Mouse (Mus musculus) olfactory bulb, adult 2 months (tissue): Measurements from ENCODE around the gene Itprid2. TPM values are rescaled to one million over a fixed set of nuclear protein-coding genes. Genes with fewer than 3 reads are reported as not detected.

ENCODE experiments used
- H3K27ac ChIP-seq: fragments of 200-500 bp; 2 replicates; pipeline ENCODE4 v1.5.1; 2012; ENCODE audit warnings: low read depth, low read length; ENCODE audit not compliant: insufficient read depth
- H3K4me1 ChIP-seq: fragments of 200-500 bp; 2 replicates; pipeline ENCODE4 v1.6.1; 2012; ENCODE audit warnings: low read length; ENCODE audit not compliant: control insufficient read depth, insufficient read depth
- H3K4me3 ChIP-seq: fragments of 200-500 bp; 2 replicates; pipeline ENCODE4 v1.5.1; 2012; ENCODE audit warnings: mild to moderate bottlenecking, low read depth, low read length, moderate library complexity; ENCODE audit not compliant: insufficient read depth
- CTCF ChIP-seq: fragments of 200-500 bp; IDR thresholded peaks from 2 replicates; pipeline ENCODE4 v1.5.1; 2012; ENCODE audit warnings: low read depth, mild to moderate bottlenecking, low read length, moderate library complexity; ENCODE audit not compliant: insufficient read depth
- POLR2A ChIP-seq: fragments of 200-500 bp; IDR thresholded peaks from 2 replicates; pipeline ENCODE4 v1.6.1; 2012; ENCODE audit warnings: mild to moderate bottlenecking, low read depth, low read length, moderate library complexity; ENCODE audit not compliant: insufficient read depth
- WGBS: fragments of 180-500 bp; shearing (Covaris S2); methylation state at CpG from one replicate; pipeline ENCODE4 v1.1.7; 2018; 5-methylcytosine and 5-hydroxymethylcytosine counted together
- polyA plus RNA-seq: library from polyadenylated mRNA; stranded (reverse); fragments of >200 nt; gene quantifications from 2 replicates; pipeline ENCODE4 v1.2.4, GENCODE M21; 2012; ENCODE audit warnings: low replicate concordance; ENCODE audit not compliant: missing spikeins, insufficient read depth, insufficient read length

Gene Itprid2
- polyA plus RNA-seq, 1 experiment, result not detected

DNA sequence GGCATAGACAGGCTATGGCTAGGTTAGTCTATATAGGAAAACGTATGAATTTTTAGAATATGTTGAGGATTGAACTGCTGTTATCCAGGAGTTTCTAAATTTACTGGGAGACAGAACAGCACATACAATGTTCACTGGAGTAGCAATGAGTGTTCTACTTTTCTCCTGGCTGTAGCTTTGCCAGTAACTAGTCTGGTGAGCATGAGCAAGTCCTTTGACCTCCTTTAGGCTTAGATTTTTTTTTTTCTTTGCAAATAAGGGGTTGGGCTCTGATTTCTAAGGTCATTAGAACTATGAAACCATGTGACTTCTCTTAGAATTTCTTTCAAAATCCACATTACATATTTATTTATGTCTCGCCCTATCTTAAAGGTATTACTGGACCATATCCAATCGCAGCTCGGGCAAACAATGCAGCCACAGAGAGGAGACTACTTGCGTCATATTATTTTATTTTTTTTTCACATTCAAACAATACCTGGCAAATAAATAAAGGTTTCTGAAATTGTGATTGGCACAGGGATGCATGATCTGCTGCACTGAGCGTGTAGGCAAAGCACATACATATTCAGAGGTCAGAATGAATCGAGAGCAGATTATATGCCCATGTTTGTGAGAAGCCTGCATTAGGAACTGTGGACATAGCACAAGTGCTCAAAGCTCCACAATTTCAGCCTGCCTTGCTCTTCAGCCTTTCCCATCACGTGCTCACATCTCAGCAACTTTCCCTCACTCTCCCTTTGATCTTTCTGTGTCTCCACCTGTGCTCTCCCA lies 26.7 kb upstream of the Itprid2 start:
- Histone ChIP-seq H3K27ac (no peak overlapping the region), H3K4me1 (no peaks in the 10 kb centered on the region), H3K4me3 (no peak overlapping the region)
- WGBS, result 84% methylated on average over 8 of the region's 8 CpGs
- TF ChIP-seq POLR2A (no peak), CTCF (no peak)

DNA sequence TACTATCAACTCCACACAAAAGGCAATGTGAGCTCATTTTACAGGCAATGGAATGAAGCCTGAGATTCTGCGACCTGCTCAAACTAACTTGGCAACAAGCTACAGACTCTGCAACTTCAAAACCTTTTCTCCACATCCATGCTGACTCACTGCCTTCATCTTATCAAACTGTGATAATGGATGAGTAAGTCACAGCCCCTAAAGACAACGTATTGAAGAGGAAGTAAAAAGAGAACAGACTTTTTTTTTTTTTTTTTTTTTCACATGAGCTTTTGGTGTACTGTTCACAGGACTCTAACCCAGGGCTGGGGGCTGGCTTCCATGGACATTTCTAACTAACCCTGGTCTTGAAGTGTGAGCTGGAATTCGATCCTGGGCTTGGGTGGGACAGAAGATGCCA lies 24.3 kb upstream of the Itprid2 start:
- TF ChIP-seq CTCF, result no peak
- no peak for TF ChIP-seq POLR2A
- no peaks in the 10 kb centered on the region for H3K4me1 ChIP-seq
- WGBS, result 65% methylated on average over 3 of the region's 3 CpGs

DNA sequence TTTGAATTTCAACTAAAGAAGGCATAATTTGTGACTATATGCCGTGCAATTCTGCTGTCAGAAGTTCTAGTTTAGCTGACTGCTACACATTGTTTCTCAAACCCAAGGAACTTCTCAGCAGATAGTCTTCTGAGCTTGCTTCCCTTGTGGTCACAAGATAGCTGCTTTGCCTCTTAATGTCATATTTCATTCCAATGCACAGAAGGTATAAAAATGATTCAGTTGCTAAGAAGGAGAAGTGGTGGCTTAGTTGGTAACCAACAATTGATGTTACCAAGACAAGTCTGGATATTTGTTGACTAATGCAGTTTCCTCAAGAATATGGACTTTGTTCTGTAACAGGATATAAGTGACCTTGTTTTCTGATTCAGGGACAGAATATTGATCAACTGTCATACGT lies 17.0 kb upstream of the Itprid2 start:
- Histone ChIP-seq H3K27ac (no peak overlapping the region), H3K4me1 (no peaks in the 10 kb centered on the region), H3K4me3 (no peak overlapping the region)
- WGBS, result 98% methylated on average over 2 of the region's 2 CpGs
- TF ChIP-seq CTCF, result no peak
- TF ChIP-seq POLR2A, result no peak

More for the DNA sequence above, 24.3 kb upstream of the Itprid2 start:
- Histone ChIP-seq H3K27ac (no peak overlapping the region), H3K4me3 (no peak overlapping the region)

DNA sequence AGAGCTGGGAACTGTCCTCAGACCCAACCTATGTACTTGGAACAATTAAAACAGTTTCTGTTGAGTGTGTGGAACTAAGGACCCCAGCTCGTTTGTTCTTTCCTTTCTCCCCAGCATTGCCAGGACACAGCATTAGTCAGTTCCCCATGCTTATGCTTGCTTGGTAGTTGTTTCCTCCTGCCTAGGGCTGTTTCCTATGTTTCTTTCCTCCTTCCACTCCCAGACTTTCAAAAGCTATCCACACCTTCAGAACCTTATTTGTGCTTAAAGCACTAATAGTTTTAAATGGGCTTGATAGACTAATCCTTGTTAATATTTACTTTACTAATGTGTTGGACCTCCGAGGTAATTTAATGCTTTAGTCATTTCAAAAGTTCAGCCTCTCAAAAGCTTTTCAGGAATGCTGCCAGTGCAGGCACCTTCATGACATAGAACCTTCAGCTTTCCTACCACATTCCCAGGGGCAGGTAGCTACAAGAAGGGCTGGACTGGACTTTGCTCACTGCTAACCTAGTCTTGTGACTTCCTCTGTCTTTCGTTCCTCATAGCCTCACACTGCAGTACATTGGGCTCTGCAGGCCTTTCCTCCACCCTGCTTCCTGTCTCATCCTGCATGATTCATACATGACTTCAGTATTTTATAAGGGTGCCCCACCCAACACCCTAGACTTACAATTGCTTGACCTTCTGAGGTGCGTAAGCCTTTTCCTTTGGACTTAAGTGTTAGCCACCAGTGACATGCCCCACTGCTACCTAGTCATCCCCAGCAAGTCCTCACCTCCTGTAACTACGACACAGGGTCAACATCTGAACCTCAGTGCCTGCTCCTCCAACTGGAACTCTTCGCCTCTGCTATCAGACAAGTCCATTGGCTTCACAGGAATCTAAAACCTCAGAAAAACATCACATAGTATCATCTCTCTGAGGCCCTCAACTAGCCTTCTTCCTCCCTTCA lies 16.3 kb upstream of the Itprid2 start:
- no peaks in the 10 kb centered on the region for H3K4me1 ChIP-seq
- 85% methylated on average over 6 of the region's 6 CpGs for WGBS
- H3K4me3 ChIP-seq, result no peak overlapping the region
- TF ChIP-seq CTCF (no peak), POLR2A (no peak)
- no peak overlapping the region for H3K27ac ChIP-seq

DNA sequence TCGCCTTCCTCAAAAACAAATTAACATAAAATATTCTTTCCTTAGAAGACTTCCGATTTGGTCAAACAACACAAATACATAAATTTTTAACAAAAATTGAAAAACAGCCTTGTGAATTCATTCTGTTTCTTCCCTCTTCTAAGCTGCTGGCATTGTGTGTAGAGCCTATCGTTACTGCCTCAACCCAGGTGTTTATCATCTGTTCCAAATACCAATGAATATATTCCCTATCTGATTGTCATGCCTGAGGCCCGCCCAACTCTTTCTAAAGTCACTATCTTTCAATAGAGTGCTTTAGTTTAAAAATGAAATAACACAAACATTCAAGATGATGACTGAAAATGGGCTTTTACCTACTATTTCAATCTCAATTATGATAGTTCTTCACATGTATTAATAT lies 11.9 kb upstream of the Itprid2 start:
- H3K4me1 ChIP-seq, result no peaks in the 10 kb centered on the region
- no peak overlapping the region for H3K4me3 ChIP-seq
- no peak for TF ChIP-seq CTCF
- TF ChIP-seq POLR2A, result no peak
- 95% methylated on average over 4 of the region's 4 CpGs for WGBS
- no peak overlapping the region for H3K27ac ChIP-seq

DNA sequence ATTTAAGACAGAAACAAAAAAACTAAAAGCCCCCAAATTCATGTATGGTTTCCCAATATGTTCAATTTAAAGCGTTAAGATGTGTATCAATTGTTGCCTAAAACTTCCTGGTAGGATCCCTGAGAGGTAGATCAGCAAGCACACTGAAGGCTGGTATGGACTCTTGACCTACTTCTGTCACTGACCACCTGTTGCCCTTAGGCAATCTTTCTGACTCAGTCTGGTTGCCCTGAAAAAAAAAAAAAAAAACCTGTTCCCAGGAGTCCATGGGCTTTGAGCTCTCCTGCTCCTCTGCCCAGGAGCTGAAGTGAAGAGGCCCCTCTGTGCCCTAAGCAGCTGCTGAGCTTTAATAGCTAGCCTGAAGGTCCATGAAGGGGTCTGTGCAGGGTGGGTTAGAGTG lies 7.5 kb upstream of the Itprid2 start:
- no peak for TF ChIP-seq POLR2A
- no peak for TF ChIP-seq CTCF
- 89% methylated on average over 1 of the region's 1 CpGs for WGBS
- Histone ChIP-seq H3K4me1 (no peaks in the 10 kb centered on the region), H3K27ac (no peak overlapping the region), H3K4me3 (no peak overlapping the region)

DNA sequence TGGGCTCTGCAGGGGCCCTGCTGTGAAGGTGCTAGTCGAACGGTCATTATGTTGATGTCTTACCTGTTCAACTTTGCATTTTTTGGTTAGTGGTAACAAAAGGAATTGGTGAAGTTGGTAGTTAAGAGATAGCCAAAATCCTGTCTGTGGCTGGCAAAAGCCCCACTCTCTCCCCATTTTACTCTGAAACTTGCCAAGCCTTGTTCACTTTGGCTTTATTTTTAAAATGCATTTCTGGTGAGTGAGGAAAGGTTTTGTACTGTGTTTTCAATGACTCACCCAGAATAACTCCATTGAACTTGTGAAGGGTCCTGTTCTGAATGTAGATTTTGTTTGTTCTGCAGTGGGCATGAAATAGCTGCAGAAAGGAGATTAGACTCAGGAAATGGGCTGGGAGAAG lies 4.9 kb upstream of the Itprid2 start:
- Histone ChIP-seq H3K27ac (no peak overlapping the region), H3K4me3 (no peak overlapping the region), H3K4me1 (no peaks in the 10 kb centered on the region)
- 30% methylated on average over 2 of the region's 2 CpGs for WGBS
- no peak for TF ChIP-seq POLR2A

DNA sequence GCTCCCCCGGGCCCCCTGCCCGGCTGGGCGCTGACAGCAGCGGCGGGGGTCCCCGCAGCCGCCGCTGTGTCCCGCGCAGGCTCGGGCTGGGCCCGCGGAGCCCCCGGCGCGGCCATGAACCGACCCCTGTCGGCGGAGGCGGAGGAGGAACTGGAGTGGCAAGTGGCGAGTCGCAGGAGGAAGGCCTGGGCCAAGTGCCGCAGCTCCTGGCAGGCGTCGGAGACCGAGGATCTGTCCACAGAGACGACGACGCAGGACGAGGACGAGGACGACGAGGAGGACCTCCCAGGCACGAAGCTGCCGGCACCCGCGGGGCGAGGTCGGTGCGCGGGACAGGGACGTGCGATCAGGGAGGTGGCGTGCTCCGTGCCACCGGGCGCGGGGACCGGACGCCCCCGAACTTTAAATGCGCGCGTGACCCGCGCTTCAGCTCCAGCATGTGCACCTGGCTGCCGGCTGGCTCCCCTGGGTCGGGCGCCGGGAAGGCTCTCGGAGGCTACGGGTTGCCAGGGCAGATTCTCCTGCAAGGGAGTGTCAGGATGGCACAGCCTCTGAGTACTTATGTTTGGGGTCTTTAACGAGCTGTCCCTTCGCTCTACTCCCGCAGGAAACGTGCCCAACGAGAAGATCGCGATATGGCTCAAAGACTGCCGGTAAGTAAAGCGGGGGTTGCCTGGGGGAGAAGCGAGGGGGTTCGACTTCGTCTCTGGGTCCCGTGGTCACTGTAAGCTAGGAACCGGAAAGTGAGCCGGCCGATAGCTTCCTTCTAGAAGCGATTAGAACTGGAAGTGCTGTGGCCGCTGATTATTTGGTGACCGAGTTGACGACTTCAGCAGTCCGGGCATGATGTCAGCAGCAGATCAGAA lies 507 bp downstream of the Itprid2 start:
- under 1% methylated on average over 83 of the region's 83 CpGs for WGBS
- Histone ChIP-seq H3K4me3 (peak overlapping the region; percentile 78), H3K27ac (peak overlapping the region; percentile 81), H3K4me1 (peaks cover 5% of the 10 kb centered on the region)
- TF ChIP-seq CTCF (no peak), POLR2A (0 out of 2 replicates have a peak, but pooled peaks have one; percentile 24)
